Mouse (Mus musculus): ENCODE results near the gene Ganab.

Gene Ganab

DNA sequence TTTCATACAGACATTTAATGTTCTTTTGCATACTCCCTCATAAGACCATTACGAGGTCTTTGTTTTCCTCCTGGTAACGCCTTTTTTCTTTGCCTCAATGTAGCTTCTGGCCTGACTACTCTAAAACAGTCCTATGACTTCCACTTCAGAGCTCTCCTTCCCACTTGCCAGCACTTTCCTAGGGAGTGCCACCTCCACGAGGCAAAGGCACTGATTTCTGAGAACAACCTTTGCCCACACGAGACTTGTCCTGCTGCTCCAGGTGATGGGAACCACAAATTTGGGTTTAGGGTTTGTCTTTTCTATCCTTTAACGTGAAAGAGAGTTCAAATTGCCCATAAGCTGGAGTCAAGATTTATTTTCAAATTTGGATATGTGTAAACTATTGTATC is 68.3 kb downstream of the Ganab start:
- no peak for DNase-seq (ENCODE audit: low spot score in 2 of 2)
